Mouse (Mus musculus) liver, postnatal 0 days (tissue): Measurements from ENCODE around the gene Pdia4.

ENCODE experiments used
- CTCF ChIP-seq: sonication (generic); IDR thresholded peaks from 2 replicates; pipeline ENCODE4 v1.5.1; 2016; ENCODE audit warnings: antibody characterized with exemption, low read depth
- EP300 ChIP-seq: IDR thresholded peaks from 2 replicates; pipeline ENCODE4 v1.6.1; 2016; ENCODE audit warnings: antibody characterized with exemption, low read depth, mild to moderate bottlenecking

DNA sequence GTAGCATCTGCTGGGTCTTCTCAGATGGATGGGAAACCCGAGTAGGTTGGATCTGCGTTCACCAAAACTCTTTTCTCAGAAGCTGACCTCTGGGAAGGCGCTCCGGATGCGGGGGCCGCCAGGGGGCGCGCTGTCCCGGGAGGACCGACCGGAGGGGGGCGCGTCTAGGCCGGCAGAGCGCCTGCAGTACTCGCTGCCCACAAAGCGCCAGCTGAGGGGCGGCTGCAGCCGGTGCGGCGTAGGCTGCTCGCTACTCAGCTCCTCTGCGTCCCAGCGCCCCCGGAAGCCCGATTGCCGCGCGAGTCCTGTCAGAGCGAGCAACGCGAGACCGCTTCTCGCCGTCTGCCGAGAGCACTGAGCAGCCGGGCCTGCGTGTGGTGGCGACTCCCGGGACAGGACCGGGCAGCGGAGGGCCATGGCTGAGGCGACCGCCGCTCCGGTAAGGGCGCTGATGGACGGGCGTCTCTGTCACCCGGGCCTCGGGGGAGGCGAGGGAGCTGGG is 22.3 kb upstream of the Pdia4 start, which contains the start of gene Zfp398:
- TF ChIP-seq CTCF (peak; percentile 100), EP300 (no peak)
